Mouse (Mus musculus) activated CD4-positive, CD25-positive, alpha-beta regulatory T cell, adult 4 months (primary cell): Measurements from ENCODE around the gene Gm6710. TPM values are rescaled to one million over a fixed set of nuclear protein-coding genes. Genes with fewer than 3 reads are reported as not detected.
"Not testable (repeated sequence)": the region's sequence is repeated elsewhere in the genome, so short reads cannot be mapped to it uniquely, and the experiment has no call there.

Experiments used
- ATAC-seq: one replicate; pipeline ENCODE4 v1.8.0; 2017
- polyA plus RNA-seq, 2 experiments: library from polyadenylated mRNA; unstranded; fragments of 100-300 nt; shearing (Covaris generic); gene quantifications; one replicate each; pipeline ENCODE4 v1.2.1; 2017

Gm6710 gene
- 10 to 100 TPM in 1 of 2 experiments, 1 to 10 TPM in 1; 8.1 to 15.4 TPM for polyA plus RNA-seq

DNA sequence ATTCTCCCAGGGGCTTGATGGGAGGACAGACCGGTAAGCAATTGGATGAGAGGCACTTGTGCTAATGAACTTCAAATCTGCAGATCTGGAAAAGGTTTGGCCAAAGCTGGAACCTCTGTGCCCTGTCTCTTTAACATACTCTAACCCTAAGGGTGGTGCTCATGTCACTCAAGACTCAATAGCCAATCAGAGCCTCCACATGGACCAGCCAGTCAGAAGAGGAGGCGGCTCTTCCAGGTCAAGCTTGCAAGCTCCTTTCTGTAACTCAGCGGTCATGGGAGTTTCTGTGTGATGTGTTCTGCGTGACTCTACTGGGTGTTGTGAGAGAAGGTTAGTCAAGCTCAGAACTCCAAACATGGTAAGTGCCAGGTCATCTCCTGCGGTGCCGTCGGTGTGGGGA lies at the start of gene Gm6710:
TSS of gene Gm6710 (plus strand) at position 196 of the 400 bp plus-strand sequence.
- not testable (repeated sequence) for ATAC-seq

Other genes starting within 250 kb of the Gm6710 start
- gene Gm11007, start 225.2 kb upstream of the Gm6710 start, polyA plus RNA-seq: 1 to 10 TPM in 1 of 2 experiments, not detected in 1; 8.7 TPM
- gene Zfp969, start 165.6 kb upstream of the Gm6710 start, polyA plus RNA-seq: 10 to 100 TPM in 1 of 2 experiments, not detected in 1; 22.3 TPM
- gene Gm2007, start 127.7 kb upstream of the Gm6710 start, polyA plus RNA-seq: 1 to 10 TPM in 1 of 2 experiments, not detected in 1; 8.7 TPM
- 1 to 10 TPM; 1.4 to 3.6 TPM for gene Gm14288, start 68.1 kb upstream of the Gm6710 start, polyA plus RNA-seq
- gene Zfp966, start 61.9 kb downstream of the Gm6710 start, polyA plus RNA-seq: 1 to 10 TPM; 3.3 to 4.1 TPM
- gene Gm2026, start 96.1 kb downstream of the Gm6710 start, polyA plus RNA-seq: 1 to 10 TPM; 5.6 to 6.0 TPM